Comparison of ENCODE assay signal across 8 mouse cellular contexts in genomic region chr1:87213735-87214704, GRCm38 (mm10). TPM values are rescaled to one million over a fixed set of nuclear protein-coding genes. Genes with fewer than 3 reads are reported as not detected.
DNase-seq lines count a peak whose midpoint lies in the region; ATAC-seq and TF ChIP-seq lines count a peak whose summit lies in the region.

Eif4e2 (plus strand) TSS chr1:87213914.

- TF ChIP-seq EP300 in lung, postnatal 0 days (IDR thresholded peaks at IDR 0.05) = no peak

- peak within 1 kb of the TSS; percentile 99 for H3K27ac ChIP-seq in hindbrain, embryonic 10.5 days
- H3K27ac ChIP-seq in lung, postnatal 0 days (ENCODE audit: low read length) = peak within 1 kb of the TSS; percentile 100

- peak within 1 kb of the TSS; percentile 69 for H3K4me2 ChIP-seq in lung, postnatal 0 days (replicated peaks; ENCODE audit: low read depth, low read length)

- ATAC-seq in frontal cortex, adult (ENCODE audit: low TSS enrichment) = peak; percentile 96
- ATAC-seq in lung, postnatal 0 days = peak; percentile 99

- peak; percentile 25 for TF ChIP-seq CTCF in lung, postnatal 0 days (IDR thresholded peaks at IDR 0.05)

- peak within 1 kb of the TSS; percentile 98 for H3K9ac ChIP-seq in lung, postnatal 0 days (replicated peaks; ENCODE audit: low read depth)

- DNase-seq in MN1 (ENCODE audit: low spot score) = peak; percentile 97
- peak; percentile 91 for DNase-seq in cerebellum, adult 9-10 months
- peak; percentile 95 for DNase-seq in hindbrain, embryonic 10.5 days (ENCODE audit: low spot score)
- DNase-seq in layer of hippocampus, adult 9-11 months = peak; percentile 94
- DNase-seq in lung, postnatal 0 days (ENCODE audit: low spot score) = peak; percentile 97
- peak; percentile 88 for DNase-seq in ovary, postnatal 14 days (ENCODE audit: low spot score)
- peak; percentile 94 for DNase-seq in thymus, postnatal 14 days

- H3K4me1 ChIP-seq in hindbrain, embryonic 10.5 days (replicated peaks) = peaks cover 32% of the 10 kb centered on the region
- H3K4me1 ChIP-seq in lung, postnatal 0 days (ENCODE audit: insufficient read depth, low read depth, low read length) = peaks cover 8% of the 10 kb centered on the region; the same call in 1 of the 2 replicates

- H3K4me3 ChIP-seq in hindbrain, embryonic 10.5 days = peak within 1 kb of the TSS; percentile 75
- peak within 1 kb of the TSS; percentile 92 for H3K4me3 ChIP-seq in lung, postnatal 0 days (ENCODE audit: low read depth, low read length)

- H3K36me3 ChIP-seq in hindbrain, embryonic 10.5 days = peaks cover 23% of the 10 kb centered on the region
- no peaks in the 10 kb centered on the region for H3K36me3 ChIP-seq in lung, postnatal 0 days (ENCODE audit: insufficient read depth, low read length)

- H3K9me3 ChIP-seq in hindbrain, embryonic 10.5 days = no peaks in the 10 kb centered on the region
- H3K9me3 ChIP-seq in lung, postnatal 0 days (ENCODE audit: low read length) = no peaks in the 10 kb centered on the region

- WGBS in hindbrain, embryonic 10.5 days = under 1% methylated on average over 94 of the region's 99 CpGs
- 1% methylated on average over 56 of the region's 99 CpGs for WGBS in lung, postnatal 0 days

- H3K27me3 ChIP-seq in hindbrain, embryonic 10.5 days (ENCODE audit: insufficient read depth, poor library complexity, severe bottlenecking) = peaks cover 2% of the 10 kb centered on the region; the same call in 1 of the 2 replicates
- no peaks in the 10 kb centered on the region for H3K27me3 ChIP-seq in lung, postnatal 0 days (replicated peaks; ENCODE audit: insufficient read depth, low read length)

RNA-seq across cellular contexts. Expression of gene Eif4e2, which starts in this region (rescaled TPM):
- polyA plus RNA-seq in hindbrain, embryonic 10.5 days (2016; fragmentation: Nextera tagmentation; extraction: Ambion mirVana) = 172 and 173 TPM in 2 replicates
- 110 and 118 TPM in 2 replicates for polyA plus RNA-seq in lung, postnatal 0 days (2015; fragmentation: Nextera tagmentation; extraction: Ambion mirVana)

Comparison
In these comparisons a context has a peak if more than half of its experiments do, and no peak if none do; other contexts are left out.
1. Peak in every context shown above with its lines: DNase-seq, ATAC-seq, H3K4me3 ChIP-seq and H3K27ac ChIP-seq.